Mouse (Mus musculus): Measurements from ENCODE around the gene Lrrfip2.

DNA sequence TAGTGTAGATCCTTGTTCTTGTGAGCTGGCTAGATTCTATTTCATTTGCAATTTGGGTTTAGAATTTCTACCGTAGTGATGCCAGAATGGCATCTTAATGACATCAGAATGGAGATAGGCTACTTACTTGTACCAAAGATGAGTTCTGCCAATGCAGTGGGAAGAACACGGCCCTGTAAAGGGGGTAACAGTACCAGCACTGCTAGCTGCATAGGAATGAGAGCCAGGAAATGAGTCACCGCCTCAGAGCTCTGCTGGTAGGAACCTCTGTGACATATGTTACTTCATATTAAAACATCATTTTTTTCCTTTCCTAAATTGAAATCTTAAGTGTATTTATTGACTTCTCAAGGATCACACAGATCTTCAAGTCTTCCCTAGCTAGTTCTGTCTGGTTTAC, 64.8 kb downstream of the Lrrfip2 start:
- no peak for TF ChIP-seq CTCF (IDR thresholded peaks at IDR 0.05; ENCODE audit: low read depth)
- TF ChIP-seq EP300 (IDR thresholded peaks at IDR 0.05; ENCODE audit: low read depth): no peak
